Mouse (Mus musculus) right cerebral cortex, adult 2 months (tissue): ENCODE measurements at regions not wholly inside any gene's neighbourhood (a gene's known extent, or its start where the extent isn't known, plus 50 kb on each side); places are given as distances from the start of the nearest gene placed in this dataset.

Experiments used
- DNase-seq, 2 experiments: peaks; one replicate each; pipeline ENCODE4 v3.0.0; 2021 to 2022; ENCODE audit warnings: low spot score in 2 of 2

- DNase-seq: no peak
These were observed 301.3 kb downstream of the Ins1 start for GRCm38 (mm10) chr19:52565401-52565800.

- no peak for DNase-seq
These were observed 270.7 kb downstream of the Ins1 start for GRCm38 (mm10) chr19:52534758-52535157.

- no peak for DNase-seq
These were observed 261.4 kb downstream of the Ins1 start for GRCm38 (mm10) chr19:52525509-52525908.

GRCm38 (mm10) chr19:52503331-52503730 lies 239.2 kb downstream of the Ins1 start:
- DNase-seq: no peak
